Mouse (Mus musculus) forebrain, embryonic 14.5 days (tissue): ENCODE results near the gene Mctp2. TPM values are rescaled to one million over a fixed set of nuclear protein-coding genes. Genes with fewer than 3 reads are reported as not detected.

ENCODE experiments used
- ATAC-seq: fragments of 200-750 bp; cut with Nextera tagmentation; 2 replicates; pipeline ENCODE4 v1.8.0; 2017; ENCODE audit warnings: mild to moderate bottlenecking, moderate library complexity
- DNase-seq: peaks from one replicate; pipeline ENCODE4 v3.0.0-alpha.2; 2015; ENCODE audit warnings: low spot score
- H3K27ac ChIP-seq: fragments of 300-500 bp; sonication (generic); 2 replicates; pipeline ENCODE4 v1.5.1; 2014; ENCODE audit warnings: low read depth, mild to moderate bottlenecking, control low read depth, low read length, moderate library complexity
- H3K27me3 ChIP-seq: fragments of 300-500 bp; sonication (generic); replicated peaks from 2 replicates; pipeline ENCODE4 v1.6.1; 2014; ENCODE audit warnings: low read length, control low read depth, mixed read lengths; ENCODE audit not compliant: control insufficient read depth, insufficient read depth
- H3K36me3 ChIP-seq: fragments of 300-500 bp; sonication (generic); 2 replicates; pipeline ENCODE4 v1.6.1; 2014; ENCODE audit warnings: low read length, control low read depth; ENCODE audit not compliant: control insufficient read depth, insufficient read depth
- H3K4me1 ChIP-seq: fragments of 300-500 bp; sonication (generic); 2 replicates; pipeline ENCODE4 v1.6.1; 2014; ENCODE audit warnings: antibody characterized with exemption, low read length, control low read depth; ENCODE audit not compliant: control insufficient read depth, insufficient read depth
- H3K4me2 ChIP-seq: fragments of 300-500 bp; sonication (generic); 2 replicates; pipeline ENCODE4 v1.6.1; 2014; ENCODE audit warnings: mild to moderate bottlenecking, control low read depth, low read length
- H3K4me3 ChIP-seq: fragments of 300-500 bp; sonication (generic); 2 replicates; pipeline ENCODE4 v1.5.1; 2014; ENCODE audit warnings: low read depth, low read length, control low read depth
- H3K9ac ChIP-seq: fragments of 300-500 bp; sonication (generic); 2 replicates; pipeline ENCODE4 v1.6.1; 2014; ENCODE audit warnings: mild to moderate bottlenecking, low read length, control low read depth, moderate library complexity
- H3K9me3 ChIP-seq: fragments of 300-500 bp; sonication (generic); replicated peaks from 2 replicates; pipeline ENCODE4 v1.6.1; 2016; ENCODE audit warnings: low read length, control low read depth, mixed read lengths; ENCODE audit not compliant: control insufficient read depth
- WGBS: fragments of 180-500 bp; shearing (Covaris S2); extraction: QIAGEN DNeasy Blood & Tissue Kit; methylation state at CpG from one replicate; pipeline ENCODE4 v1.1.7; 2014; 5-methylcytosine and 5-hydroxymethylcytosine counted together
- polyA plus RNA-seq: library from polyadenylated mRNA; unstranded; fragments of >200 nt; fragmentation: Nextera tagmentation; extraction: Ambion mirVana; gene quantifications from 2 replicates; pipeline ENCODE4 v1.2.1, GENCODE M21; 2014

The Mctp2 gene
- polyA plus RNA-seq, 1 experiment from 2014 or later: 0.13 TPM

DNA sequence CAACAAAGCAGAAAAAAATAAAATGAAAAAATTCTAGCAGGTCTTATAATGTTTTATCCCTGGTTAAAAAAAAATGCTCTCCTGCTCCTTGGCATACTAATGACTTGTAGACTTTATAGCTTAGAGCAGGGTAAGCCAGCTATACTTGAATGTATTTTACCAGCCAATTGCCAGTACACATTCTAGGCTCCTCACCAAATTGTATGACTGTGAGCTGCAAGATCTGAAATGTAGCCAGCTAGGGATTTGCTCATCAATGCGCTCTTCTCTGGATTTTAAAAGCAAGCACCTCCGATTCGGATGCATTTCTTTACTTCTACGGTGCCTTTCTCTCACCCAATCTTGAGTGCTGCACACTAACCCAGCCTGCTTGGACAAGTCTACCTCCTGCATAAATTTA is 167.7 kb downstream of the Mctp2 start:
- Histone ChIP-seq H3K4me1 (no peaks in the 10 kb centered on the region), H3K9ac (no peak overlapping the region), H3K9me3 (no peaks in the 10 kb centered on the region), H3K4me2 (no peak overlapping the region), H3K27me3 (no peaks in the 10 kb centered on the region), H3K27ac (no peak overlapping the region), H3K4me3 (no peak overlapping the region), H3K36me3 (no peaks in the 10 kb centered on the region)
- WGBS: 87% methylated on average over 4 of the region's 4 CpGs
- DNase-seq (peak; percentile 58), ATAC-seq (no peak)

- no peaks in the 10 kb centered on the region for H3K9me3 ChIP-seq
- no peaks in the 10 kb centered on the region for H3K4me1 ChIP-seq
- no peaks in the 10 kb centered on the region for H3K27me3 ChIP-seq
- DNase-seq: no peak
- no peak overlapping the region for H3K4me2 ChIP-seq
- no peak overlapping the region for H3K27ac ChIP-seq
- no peaks in the 10 kb centered on the region for H3K36me3 ChIP-seq
- no peak overlapping the region for H3K9ac ChIP-seq
- 79% methylated on average over 7 of the region's 7 CpGs for WGBS
- H3K4me3 ChIP-seq: no peak overlapping the region
- no peak for ATAC-seq
Observed at GRCm38 (mm10) chr7:72120986-72121385, 185.4 kb downstream of the Mctp2 start.

DNA sequence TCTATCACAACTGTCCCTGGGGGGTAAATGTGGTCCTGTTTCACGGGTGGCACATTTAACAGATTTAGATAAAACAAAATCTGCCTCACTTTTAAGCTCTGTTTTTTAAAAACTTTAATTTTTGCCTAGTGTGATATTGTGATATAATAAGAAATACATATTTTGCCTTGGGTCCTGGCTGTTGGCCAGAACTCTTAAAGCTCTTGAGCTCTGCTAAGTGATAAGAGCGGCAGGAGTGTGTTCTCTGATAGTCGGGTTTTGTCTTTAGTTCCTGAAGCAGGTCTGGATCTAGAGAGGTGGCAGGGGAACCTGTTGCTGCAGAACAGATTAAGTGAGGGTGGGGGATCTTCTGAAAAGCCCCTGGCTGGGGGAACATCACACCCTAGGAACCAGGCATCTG is 186.7 kb downstream of the Mctp2 start:
- Histone ChIP-seq H3K27ac (no peak overlapping the region), H3K36me3 (no peaks in the 10 kb centered on the region), H3K4me2 (no peak overlapping the region), H3K4me3 (no peak overlapping the region), H3K4me1 (no peaks in the 10 kb centered on the region), H3K27me3 (no peaks in the 10 kb centered on the region), H3K9ac (no peak overlapping the region), H3K9me3 (no peaks in the 10 kb centered on the region)
- WGBS: 93% methylated on average over 3 of the region's 3 CpGs
- DNase-seq: no peak
- ATAC-seq: no peak

DNA sequence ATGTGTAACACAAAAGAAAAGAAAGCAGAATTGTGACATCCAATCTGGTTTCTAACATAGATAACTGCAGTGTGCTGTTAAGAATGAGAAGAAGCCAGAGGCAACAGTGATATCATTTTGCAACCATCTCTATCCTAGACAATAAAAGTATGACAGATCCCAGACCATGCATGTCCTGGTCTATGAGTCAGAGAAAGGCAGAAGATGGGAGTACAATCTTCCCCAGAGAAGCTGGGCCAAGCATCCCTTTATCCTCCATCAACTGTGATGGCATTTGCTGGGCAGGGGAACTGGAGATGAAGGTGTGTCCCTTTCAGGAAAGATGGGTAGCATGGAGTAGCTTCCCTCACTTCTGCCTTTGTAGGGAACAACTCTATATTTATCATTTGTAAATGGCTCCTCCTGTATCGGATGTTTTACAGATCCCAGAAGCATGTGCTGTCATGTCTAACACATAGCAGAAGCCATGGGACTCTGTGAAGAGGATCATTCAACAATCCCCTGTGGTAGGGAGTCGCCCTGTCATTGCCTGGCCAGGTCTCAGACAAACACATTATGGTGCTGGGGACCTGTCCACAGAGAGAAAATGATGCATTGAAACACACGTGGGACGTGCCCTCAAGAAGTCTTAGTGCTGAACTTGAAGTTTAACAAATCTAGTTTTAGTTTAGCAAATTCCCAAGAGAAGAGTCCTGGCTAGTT is 188.9 kb downstream of the Mctp2 start:
- DNase-seq: no peak
- WGBS: 88% methylated on average over 4 of the region's 4 CpGs
- ATAC-seq: no peak
- H3K9me3 ChIP-seq: no peaks in the 10 kb centered on the region
- no peak overlapping the region for H3K27ac ChIP-seq
- H3K4me3 ChIP-seq: no peak overlapping the region
- no peaks in the 10 kb centered on the region for H3K4me1 ChIP-seq
- no peaks in the 10 kb centered on the region for H3K27me3 ChIP-seq
- H3K9ac ChIP-seq: no peak overlapping the region
- no peaks in the 10 kb centered on the region for H3K36me3 ChIP-seq
- H3K4me2 ChIP-seq: no peak overlapping the region

GRCm38 (mm10) chr7:72115073-72115472 is 191.3 kb downstream of the Mctp2 start:
- Histone ChIP-seq H3K27ac (no peak overlapping the region), H3K27me3 (no peaks in the 10 kb centered on the region), H3K4me1 (no peaks in the 10 kb centered on the region), H3K4me3 (no peak overlapping the region), H3K36me3 (no peaks in the 10 kb centered on the region), H3K9me3 (no peaks in the 10 kb centered on the region), H3K4me2 (no peak overlapping the region), H3K9ac (no peak overlapping the region)
- DNase-seq (no peak), ATAC-seq (no peak)
- 96% methylated on average over 2 of the region's 2 CpGs for WGBS

- Histone ChIP-seq H3K27ac (no peak overlapping the region), H3K36me3 (no peaks in the 10 kb centered on the region), H3K4me2 (no peak overlapping the region), H3K4me1 (no peaks in the 10 kb centered on the region), H3K27me3 (no peaks in the 10 kb centered on the region), H3K4me3 (no peak overlapping the region), H3K9ac (no peak overlapping the region), H3K9me3 (no peaks in the 10 kb centered on the region)
- WGBS: 81% methylated on average over 6 of the region's 6 CpGs
- DNase-seq (peak; percentile 14), ATAC-seq (no peak)
Observed at GRCm38 (mm10) chr7:72110578-72110977, 195.8 kb downstream of the Mctp2 start.

DNA sequence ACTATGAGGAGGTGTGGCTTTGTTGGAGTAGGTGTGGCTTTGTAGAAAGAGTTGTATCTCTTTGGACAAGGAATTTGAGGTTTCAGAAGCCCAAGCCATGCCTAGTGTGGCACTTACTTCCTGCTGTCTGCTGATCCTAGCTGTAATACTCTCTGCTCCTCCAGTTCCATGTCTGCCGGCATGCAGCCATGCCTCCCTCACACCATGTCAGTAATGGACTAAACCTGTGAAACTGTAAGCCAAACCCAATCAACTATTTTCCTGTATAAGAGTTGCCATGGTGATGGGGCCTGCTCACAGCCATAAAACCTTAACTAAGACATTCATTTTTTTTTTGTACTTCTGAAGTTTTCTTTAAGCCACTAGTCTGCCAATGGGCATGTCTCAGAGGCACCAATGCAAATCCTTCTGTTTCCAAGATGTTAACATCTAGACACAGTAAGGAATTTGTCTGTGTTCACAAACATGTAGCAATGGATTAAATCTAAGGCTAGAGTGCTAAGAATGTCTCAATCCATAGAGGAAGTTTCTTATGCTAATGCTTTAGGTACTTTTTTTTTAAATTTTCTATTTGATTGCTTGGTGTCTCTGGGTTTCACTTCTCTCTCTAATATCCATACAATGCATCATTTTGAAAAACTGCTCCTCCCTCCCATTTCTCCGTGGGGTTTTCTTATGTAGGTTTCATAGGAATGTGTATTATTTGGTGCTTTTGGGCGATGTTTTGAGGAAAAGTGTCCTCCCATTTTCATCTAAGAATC is 197.6 kb downstream of the Mctp2 start:
- no peaks in the 10 kb centered on the region for H3K27me3 ChIP-seq
- H3K36me3 ChIP-seq: no peaks in the 10 kb centered on the region
- H3K4me1 ChIP-seq: no peaks in the 10 kb centered on the region
- H3K9ac ChIP-seq: no peak overlapping the region
- H3K27ac ChIP-seq: no peak overlapping the region
- H3K4me2 ChIP-seq: no peak overlapping the region
- H3K4me3 ChIP-seq: no peak overlapping the region
- ATAC-seq (no peak), DNase-seq (no peak)
- no peaks in the 10 kb centered on the region for H3K9me3 ChIP-seq
- WGBS: 90% methylated on average over 3 of the region's 3 CpGs

DNA sequence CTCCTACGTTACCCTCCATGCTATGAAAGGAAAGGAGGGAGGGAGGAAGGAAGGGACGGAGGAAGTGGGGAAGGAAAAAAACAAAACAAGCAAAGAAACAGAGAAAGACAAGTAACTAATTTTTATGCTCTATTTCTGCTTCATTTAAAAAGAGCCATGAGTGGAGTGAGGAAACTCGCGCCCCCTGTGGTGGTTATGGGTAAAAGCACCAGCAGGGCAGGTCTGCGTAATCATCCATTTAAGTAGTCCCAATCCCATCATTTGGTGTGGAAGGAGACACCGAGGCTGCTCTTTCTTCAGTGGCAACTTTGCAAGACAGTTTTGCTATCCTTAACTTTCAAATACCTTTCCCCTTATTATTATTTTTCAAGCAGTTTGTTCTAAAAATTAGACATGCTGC is 202.2 kb downstream of the Mctp2 start:
- Histone ChIP-seq H3K4me2 (no peak overlapping the region), H3K9ac (no peak overlapping the region), H3K27me3 (no peaks in the 10 kb centered on the region), H3K4me3 (no peak overlapping the region), H3K9me3 (no peaks in the 10 kb centered on the region), H3K27ac (no peak overlapping the region), H3K4me1 (no peaks in the 10 kb centered on the region), H3K36me3 (no peaks in the 10 kb centered on the region)
- WGBS: 57% methylated on average over 6 of the region's 6 CpGs
- DNase-seq: no peak
- no peak for ATAC-seq

- DNase-seq (no peak), ATAC-seq (no peak)
- H3K4me3 ChIP-seq: no peak overlapping the region
- H3K4me2 ChIP-seq: no peak overlapping the region
- no peaks in the 10 kb centered on the region for H3K9me3 ChIP-seq
- H3K9ac ChIP-seq: no peak overlapping the region
- no peak overlapping the region for H3K27ac ChIP-seq
- 87% methylated on average over 3 of the region's 3 CpGs for WGBS
- no peaks in the 10 kb centered on the region for H3K36me3 ChIP-seq
- no peaks in the 10 kb centered on the region for H3K27me3 ChIP-seq
- H3K4me1 ChIP-seq: no peaks in the 10 kb centered on the region
Observed at GRCm38 (mm10) chr7:72103654-72104053, 202.8 kb downstream of the Mctp2 start.
